Mouse (Mus musculus) cerebellum, postnatal 4 days (tissue): ENCODE measurements around the gene Fut11.

Experiments used
- DNase-seq, 2 experiments: peaks; one replicate each; pipeline ENCODE4 v3.0.0; 2022; ENCODE audit warnings: low spot score in 2 of 2, mixed read lengths in 1 of 2

Fut11 gene

DNA sequence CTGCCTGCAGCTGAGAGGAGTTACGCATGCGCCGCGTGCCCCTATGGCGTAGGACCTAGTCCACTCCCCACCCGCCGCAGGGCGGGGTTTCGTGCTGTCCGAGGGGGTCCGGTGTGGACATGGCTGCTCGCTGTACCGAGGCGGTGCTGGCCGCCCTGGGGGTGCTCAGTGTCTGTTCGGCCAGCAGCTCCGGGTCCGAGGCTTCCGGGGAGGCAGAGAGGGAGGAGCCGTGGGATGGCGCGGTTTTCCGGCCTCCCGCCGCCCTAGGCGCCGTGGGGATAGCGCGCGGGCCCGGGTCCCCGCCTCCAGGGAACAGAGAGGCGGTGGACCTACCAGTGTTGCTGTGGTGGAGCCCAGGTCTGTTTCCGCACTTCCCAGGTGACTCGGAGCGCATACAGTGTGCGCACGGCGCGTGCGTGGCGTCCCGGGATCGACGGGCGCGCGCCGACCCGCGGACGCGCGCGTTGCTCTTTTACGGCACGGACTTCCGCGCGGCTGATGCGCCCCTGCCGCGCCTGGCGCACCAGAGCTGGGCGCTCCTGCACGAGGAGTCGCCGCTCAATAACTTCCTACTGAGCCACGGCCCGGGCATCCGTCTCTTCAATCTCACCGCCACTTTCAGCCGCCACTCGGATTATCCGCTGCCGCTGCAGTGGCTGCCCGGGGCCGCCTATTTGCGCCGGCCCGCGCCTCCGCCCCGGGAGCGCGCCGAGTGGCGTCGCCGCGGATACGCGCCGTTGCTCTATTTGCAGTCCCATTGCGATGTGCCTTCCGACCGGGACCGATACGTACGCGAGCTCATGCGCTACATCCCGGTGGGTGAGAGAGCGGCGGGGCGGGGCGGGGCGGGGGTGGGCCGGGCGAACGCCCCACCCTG, at the start of gene Fut11:
Gene Fut11 (plus strand): TSS at position 85 of the 877 bp plus-strand sequence.
- DNase-seq, result peak; percentile 78 to 84

DNA sequence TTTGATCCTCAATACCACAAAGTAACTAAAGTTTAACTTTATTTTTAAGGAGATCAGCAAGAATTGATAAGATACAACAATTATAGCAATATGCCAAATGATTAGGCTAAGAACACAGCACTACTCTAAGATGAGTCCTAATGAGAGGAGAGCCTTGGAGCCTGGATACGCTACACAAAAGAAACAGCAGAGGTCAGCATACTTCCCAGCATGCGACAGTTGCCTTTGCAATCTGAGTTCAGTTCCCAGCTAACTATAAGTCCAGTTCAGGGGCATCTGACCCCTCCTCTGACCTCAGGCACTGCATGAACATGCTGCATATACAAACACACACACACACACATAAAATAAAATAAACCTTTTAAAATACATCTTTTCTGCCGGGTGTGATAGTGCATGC, 49.2 kb upstream of the Fut11 start:
- no peak for DNase-seq

DNA sequence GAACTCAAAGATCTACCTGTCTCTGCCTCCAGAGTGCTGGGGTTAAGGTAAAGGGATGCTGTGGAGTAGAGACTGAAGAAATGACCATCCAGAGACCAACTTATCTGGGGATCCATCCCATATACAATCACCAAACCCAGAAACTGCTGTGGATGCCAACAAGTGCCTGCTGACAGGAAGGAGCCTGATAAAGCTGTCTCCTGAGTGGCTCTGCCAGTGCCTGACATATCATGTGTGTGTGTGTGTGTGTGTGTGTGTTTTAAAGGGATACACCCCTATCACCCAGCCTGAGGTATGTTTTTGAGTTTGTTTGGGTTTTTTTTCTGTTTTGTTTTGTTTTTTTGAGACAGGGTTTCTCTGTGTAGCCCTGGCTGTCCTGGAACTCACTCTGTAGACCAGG, 48.4 kb upstream of the Fut11 start:
- DNase-seq, result no peak

DNA sequence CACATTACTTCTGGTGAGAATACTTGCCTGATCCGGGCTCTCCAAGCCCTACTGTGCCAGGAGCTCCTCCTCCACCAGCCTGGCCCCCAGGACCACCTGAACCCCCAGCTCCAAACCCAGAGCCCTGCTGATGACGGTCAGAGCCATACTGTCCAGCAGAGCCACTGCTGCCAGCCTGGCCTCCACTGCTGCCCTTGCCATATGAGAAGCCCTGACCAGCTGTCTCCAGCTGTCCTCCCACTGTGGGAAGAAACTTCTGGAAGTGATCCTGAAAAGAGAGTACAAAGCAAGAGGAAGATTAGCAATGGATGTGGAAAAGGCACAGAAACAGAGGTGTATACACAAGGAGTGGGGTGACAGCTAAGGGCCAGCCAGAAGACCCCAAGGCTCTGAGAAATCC, 43.8 kb upstream of the Fut11 start:
- DNase-seq, result no peak

DNA sequence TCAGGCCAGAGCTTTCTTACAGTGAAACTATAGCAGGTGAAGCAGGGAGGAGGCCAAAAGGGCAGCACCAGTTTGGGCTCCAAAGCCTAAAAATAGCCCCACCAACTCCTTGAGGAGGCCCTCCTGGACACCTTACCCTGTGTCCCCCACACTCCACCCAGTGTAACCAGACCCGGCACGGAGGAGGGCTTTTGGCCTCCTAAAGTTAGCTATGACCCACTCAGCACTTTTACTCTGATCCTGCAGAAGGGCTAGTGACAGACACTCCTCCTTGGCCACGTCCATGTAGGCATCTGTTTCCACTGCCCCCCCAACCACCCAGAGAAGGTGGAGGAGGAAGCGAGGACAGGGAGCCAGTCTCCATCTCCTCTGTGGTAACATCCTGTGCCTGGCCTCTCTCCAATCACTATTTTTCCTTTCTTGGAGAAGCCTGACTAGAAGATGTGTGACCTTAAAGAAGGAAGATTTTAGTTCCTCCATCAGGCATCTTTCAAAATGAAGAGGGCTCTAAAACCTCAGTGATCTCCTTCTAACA, 43.0 kb upstream of the Fut11 start:
- DNase-seq, result no peak

DNA sequence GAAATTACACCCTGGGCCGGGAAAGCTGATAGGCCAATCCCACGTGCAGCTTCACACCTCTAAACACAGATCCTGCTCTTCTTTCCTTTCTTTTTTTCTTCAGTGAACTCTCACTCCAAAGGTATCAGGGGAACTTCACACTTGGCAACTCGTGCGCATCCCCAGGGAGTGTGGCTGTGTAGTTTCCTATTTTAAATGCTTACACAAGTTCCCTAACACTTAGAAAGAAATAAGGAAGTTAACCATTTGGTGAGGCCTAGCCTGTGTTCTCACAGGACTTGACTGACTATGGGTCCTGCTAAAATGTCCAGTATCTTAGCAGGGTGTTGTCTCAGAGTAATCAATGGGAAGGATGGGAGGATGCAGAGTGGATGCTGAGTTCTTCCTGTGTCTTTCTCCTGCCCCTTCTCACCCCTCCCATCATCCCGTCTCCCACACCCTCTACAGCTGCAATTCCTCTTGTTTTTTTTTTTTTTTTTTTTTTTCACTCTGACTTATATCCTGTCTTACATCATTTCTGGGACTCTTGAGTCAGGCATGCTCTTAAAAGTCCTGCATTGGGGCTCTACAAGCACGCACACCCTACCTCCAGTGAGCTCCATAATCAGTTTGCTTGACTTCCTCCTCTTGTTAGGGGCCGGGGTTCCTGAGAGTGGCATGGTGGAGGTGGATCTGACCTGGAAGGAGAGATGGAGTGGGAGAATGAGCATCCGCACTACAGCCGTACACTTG, 39.9 kb upstream of the Fut11 start:
- no peak for DNase-seq

DNA sequence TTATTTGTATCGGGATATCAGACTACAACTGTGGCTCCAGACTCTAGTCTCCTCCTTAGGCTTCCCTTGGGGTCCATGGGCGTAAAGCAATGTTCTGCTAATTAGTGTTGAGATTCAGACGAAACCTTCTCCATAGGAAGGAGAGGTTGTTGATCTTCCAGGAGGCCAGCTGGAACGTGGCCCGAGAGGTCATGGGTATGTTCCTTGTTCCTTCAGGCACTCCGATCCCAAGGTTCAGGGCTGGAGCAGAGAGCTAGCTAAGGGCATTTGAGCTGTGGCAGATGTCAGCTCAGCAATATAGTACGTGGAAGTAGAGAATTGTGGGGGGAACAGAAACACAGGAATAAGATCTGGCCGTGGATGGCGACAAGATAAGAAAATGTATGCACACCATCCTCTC, 39.0 kb upstream of the Fut11 start:
- DNase-seq, result no peak

DNA sequence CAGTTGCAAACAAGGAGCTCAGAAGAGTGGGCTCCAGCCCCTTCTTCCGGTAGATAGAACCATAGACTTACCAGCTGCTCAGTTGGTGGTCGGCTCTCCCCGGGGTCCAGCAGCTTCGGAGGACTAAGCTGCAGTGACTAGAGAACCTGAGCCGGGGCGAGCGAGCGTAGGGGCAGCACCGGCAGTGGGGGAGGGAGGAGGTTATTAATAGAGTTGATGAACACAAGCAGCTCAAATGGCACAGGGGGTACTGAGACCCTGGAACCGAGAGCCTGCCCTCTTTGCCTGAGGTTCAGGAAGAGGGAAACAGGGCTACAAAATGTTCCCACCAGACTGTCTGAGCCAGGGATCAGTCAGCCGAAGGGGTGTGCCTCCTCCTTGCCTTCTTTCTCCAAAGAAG, 38.4 kb upstream of the Fut11 start, which contains the start of gene Myoz1:
Gene Myoz1 (minus strand): TSS at position 180 of the 400 bp plus-strand sequence.
- no peak for DNase-seq

DNA sequence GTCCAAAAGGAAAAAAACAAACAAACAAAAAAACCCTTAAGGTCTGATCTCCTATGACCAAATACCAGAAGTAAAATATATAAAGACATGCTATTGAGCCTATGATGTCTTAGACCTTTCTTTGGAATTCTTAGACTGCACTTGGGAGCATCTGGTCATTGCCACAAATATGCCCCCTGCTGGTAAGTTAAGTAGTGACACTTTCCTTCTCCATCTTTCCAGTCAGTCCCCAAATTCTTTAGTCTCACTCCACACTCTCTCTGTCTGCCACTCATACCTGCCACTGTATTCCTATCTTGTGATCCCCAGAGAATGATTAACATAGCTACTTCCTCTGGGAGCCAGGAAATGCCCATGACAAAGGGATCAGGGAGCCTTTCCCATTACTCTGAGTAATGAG, 36.4 kb upstream of the Fut11 start:
- DNase-seq, result peak in 1 of 2 experiments; percentile 25

DNA sequence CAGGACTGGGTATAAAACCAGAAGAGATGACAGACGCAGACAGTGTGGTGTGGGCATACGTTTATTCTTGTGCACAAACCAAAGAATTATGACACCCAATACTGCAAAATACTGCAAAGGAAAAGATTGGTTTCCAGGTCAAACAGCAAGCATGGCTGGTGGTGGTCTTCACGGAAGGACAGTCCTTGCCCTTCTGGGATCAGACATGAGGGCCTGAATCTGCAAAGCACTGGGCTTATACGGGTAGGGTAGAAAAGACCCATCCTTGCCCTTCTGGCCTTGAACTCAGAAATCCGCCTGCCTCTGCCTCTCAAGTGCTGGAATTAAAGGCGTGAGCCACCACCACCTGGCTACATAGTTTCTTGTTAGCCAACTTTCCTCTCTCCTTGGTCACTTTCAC, 35.9 kb upstream of the Fut11 start:
- no peak for DNase-seq

- DNase-seq, result no peak
These were observed 35.1 kb upstream of the Fut11 start for GRCm38 (mm10) chr14:20659687-20660086.

- DNase-seq, result peak; percentile 80 to 91
These were observed 33.7 kb upstream of the Fut11 start for GRCm38 (mm10) chr14:20660827-20661660.

DNA sequence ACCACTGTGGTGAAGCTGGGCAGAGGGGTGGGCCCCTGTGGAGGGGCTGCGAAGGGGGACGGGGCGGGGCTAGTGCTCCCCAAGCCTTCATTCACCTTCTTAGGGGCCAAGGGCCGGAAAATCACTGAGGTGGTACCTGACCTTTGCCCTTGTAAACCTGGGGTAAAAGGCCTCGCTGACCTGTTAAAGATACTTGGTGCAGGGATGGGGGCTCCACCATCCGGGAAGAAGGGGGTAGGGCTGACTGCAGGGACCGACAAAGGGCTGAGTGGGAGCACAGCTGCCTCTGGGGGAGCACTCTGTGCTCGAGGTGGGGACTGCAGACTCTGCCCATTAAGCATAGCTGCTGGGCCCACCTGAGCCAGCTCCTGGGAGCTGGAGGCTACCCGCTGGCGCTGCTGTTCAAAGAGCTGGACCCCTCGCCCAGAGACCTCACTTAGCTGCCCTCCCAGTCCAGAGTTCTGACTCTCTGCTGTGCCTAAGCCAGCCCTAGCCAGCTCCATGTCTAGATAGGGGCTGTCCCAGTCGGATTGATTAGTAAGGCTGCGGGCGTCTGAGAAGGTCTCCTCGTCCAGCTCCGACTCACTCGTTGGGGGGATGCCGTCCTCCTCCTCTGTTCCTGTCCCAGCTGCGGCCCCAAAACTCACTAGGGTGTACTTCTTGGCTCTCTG, 33.0 kb upstream of the Fut11 start:
- DNase-seq, result peak in 1 of 2 experiments; percentile 23

DNA sequence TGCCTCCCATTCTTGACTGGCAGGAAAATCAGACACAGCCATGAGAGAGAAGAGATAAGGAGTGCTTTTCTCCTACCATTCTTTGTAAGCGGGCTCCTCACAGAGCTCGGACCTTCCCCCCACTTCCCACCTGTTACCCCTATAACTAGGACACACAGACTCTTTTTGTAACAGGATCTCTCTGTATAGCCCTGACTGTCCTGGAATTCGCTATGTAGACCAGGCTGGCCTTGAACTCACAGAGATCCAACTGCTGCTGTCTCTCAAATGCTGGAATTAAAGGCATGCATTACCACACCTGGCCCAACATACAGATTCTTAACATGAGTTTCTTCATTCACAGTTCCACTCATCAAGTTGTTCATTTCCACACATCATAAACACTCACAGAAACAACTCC, 32.0 kb upstream of the Fut11 start:
- DNase-seq, result no peak

- no peak for DNase-seq
These were observed 31.2 kb upstream of the Fut11 start for GRCm38 (mm10) chr14:20663601-20664000.

- DNase-seq, result no peak
These were observed 30.3 kb upstream of the Fut11 start for GRCm38 (mm10) chr14:20664436-20664835.

DNA sequence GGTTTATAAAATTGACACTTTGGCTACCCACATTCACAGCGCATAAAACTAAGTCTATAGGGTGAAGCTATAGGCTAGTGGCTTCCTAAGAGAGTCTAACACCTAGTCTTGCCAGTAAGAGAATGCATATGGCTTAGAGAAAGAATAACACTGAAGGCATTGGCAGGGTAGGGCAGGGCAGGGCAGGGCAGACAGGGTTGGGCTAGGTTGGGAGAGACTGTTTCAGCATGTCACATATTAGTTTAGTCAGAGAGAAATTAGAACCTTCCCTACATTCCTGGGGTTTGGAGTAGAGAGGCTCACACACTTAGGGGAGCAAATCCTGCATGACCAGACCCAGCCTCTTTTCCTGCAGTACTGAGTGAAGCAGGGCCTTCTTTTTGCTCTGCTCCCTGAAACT, 27.3 kb upstream of the Fut11 start:
- DNase-seq, result no peak

DNA sequence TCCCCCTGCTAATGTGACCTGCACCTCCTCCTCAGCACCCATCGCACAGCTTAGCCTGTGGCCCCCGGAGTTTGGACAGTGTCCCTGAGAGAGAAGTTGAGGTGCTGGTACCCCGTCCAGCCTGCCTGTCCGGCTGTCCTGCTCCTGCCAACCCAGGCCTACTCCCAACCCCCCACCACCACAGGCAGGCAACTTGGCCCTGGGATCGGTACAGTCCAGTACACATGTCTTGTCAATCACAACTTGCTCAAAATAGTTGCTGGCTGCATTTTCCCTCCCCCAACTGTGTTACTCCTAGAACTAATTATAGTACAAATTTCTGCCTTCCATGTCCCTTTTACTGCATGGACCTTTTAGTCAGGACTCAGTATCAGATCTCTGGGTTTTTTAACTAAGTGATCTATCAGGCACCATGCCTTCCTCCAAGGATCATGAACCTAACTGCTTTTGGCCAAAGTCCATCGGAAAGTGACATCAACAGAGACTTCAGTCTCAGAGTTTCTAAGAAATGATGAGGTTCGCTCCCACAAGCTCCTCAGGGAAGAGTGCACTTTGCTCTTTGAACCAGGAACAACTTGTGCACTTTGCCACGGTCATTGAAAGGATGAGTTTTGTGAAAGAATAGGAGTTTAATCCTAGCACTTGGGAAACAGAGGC, 26.5 kb upstream of the Fut11 start, which contains the start of gene Synpo2l:
Gene Synpo2l (minus strand): TSS at position 201 of the 657 bp plus-strand sequence.
- no peak for DNase-seq

DNA sequence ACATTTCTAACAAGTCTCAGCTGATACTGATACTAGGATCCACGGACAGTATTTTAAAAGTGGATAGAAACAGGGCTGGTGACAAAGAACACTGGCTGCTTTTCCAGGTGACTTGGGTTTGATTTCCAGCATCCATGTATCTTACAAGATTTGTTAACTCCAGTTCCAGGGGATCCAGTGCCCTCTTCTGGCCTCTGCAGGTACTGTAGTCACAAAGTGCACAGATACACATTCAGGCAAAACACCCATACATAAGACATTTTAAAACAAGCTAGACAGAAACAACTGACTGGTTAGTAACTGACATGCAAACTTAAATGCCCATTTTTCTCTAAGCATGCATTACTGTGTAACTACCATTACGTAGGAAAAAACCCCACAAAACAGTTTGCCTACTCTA, 21.8 kb upstream of the Fut11 start:
- DNase-seq, result peak in 1 of 2 experiments; percentile 49

DNA sequence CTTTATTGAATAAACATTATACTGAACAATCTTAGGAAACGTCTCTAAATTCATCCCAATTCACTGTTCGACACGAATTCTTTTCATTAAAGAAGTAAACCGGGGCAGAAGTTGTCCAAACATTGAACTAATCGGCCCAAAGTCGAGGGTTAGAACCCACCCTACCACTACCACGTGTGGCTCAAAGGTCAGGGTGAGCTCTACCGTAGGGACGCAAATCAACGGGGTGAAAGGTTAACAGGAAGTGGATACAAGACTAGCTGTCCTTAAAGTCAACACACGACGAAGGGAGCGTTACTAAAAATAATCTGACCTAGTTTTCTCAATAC, 21.1 kb upstream of the Fut11 start:
- peak in 1 of 2 experiments; percentile 11 for DNase-seq
